Mouse (Mus musculus) erythroblast, embryonic 14.5 days (primary cell): Measurements from ENCODE around the gene Smim27. TPM values are rescaled to one million over a fixed set of nuclear protein-coding genes. Genes with fewer than 3 reads are reported as not detected.
A peak's percentile ranks its signal among the peaks of the same experiment; 100 is the strongest.

ENCODE experiments used
- H3K27me3 ChIP-seq: 2 replicates; pipeline ENCODE4 v1.6.1; 2012; ENCODE audit warnings: inconsistent platforms; ENCODE audit not compliant: control insufficient read depth
- H3K36me3 ChIP-seq: 2 replicates; pipeline ENCODE4 v1.6.1; 2012; ENCODE audit warnings: mild to moderate bottlenecking, inconsistent platforms; ENCODE audit not compliant: control insufficient read depth
- H3K4me1 ChIP-seq: 2 replicates; pipeline ENCODE4 v1.6.1; 2012; ENCODE audit warnings: inconsistent platforms; ENCODE audit not compliant: control insufficient read depth
- H3K4me3 ChIP-seq: replicated peaks from 2 replicates; pipeline ENCODE3; 2012; ENCODE audit warnings: moderate library complexity, mild to moderate bottlenecking, inconsistent platforms
- H3K9me3 ChIP-seq: 2 replicates; pipeline ENCODE4 v1.6.1; 2012; ENCODE audit warnings: low read length, inconsistent platforms, mixed read lengths; ENCODE audit not compliant: control insufficient read depth
- GATA1 ChIP-seq: IDR thresholded peaks from 2 replicates; pipeline ENCODE4 v1.6.1; 2012; ENCODE audit warnings: low read length, inconsistent platforms, mixed read lengths
- TAL1 ChIP-seq: IDR thresholded peaks from 3 replicates; pipeline ENCODE4 v1.6.1; 2012; ENCODE audit warnings: low read length, inconsistent platforms, mixed read lengths
- polyA plus RNA-seq: library from polyadenylated mRNA; stranded (reverse); fragments of >175 nt; gene quantifications from 2 replicates; pipeline ENCODE4 v1.2.3, GENCODE M21; 2012

The Smim27 gene
- polyA plus RNA-seq, 1 experiment, result 3.5 TPM

- Histone ChIP-seq H3K27me3 (peaks cover 5% of the 10 kb centered on the region), H3K4me1 (peaks cover 6% of the 10 kb centered on the region), H3K36me3 (no peaks in the 10 kb centered on the region), H3K9me3 (no peaks in the 10 kb centered on the region), H3K4me3 (no peak overlapping the region)
- TF ChIP-seq GATA1 (no peak), TAL1 (no peak)
These were observed 35.1 kb upstream of the Smim27 start for GRCm38 (mm10) chr4:40234256-40234655.

- Histone ChIP-seq H3K27me3 (peaks cover 5% of the 10 kb centered on the region), H3K4me1 (peaks cover 12% of the 10 kb centered on the region), H3K4me3 (no peak overlapping the region), H3K9me3 (no peaks in the 10 kb centered on the region), H3K36me3 (no peaks in the 10 kb centered on the region)
- TF ChIP-seq GATA1 (no peak), TAL1 (no peak)
These were observed 32.5 kb upstream of the Smim27 start for GRCm38 (mm10) chr4:40236829-40237228.

GRCm38 (mm10) chr4:40238483-40239408, 30.6 kb upstream of the Smim27 start:
- no peak for TF ChIP-seq GATA1
- TF ChIP-seq TAL1, result no peak
- Histone ChIP-seq H3K36me3 (no peaks in the 10 kb centered on the region), H3K9me3 (no peaks in the 10 kb centered on the region), H3K27me3 (peaks cover 5% of the 10 kb centered on the region), H3K4me3 (peak overlapping the region; percentile 63), H3K4me1 (peaks cover 12% of the 10 kb centered on the region)

- H3K36me3 ChIP-seq, result no peaks in the 10 kb centered on the region
- H3K27me3 ChIP-seq, result peaks cover 5% of the 10 kb centered on the region
- no peaks in the 10 kb centered on the region for H3K9me3 ChIP-seq
- H3K4me1 ChIP-seq, result peaks cover 12% of the 10 kb centered on the region
- peak within 1 kb of the TSS; percentile 63 for H3K4me3 ChIP-seq
- TF ChIP-seq TAL1, result no peak
- no peak for TF ChIP-seq GATA1
These were observed 29.7 kb upstream of the Smim27 start, which contains the start of gene Ddx58 for GRCm38 (mm10) chr4:40239409-40240271. TSS of gene Ddx58 (minus strand) at chr4:40239828.

GRCm38 (mm10) chr4:40240272-40240744, 29.1 kb upstream of the Smim27 start:
- Histone ChIP-seq H3K9me3 (no peaks in the 10 kb centered on the region), H3K27me3 (peaks cover 5% of the 10 kb centered on the region), H3K4me3 (peak overlapping the region; percentile 63), H3K4me1 (peaks cover 12% of the 10 kb centered on the region), H3K36me3 (no peaks in the 10 kb centered on the region)
- TF ChIP-seq GATA1 (no peak), TAL1 (no peak)

- Histone ChIP-seq H3K36me3 (no peaks in the 10 kb centered on the region), H3K4me3 (no peak overlapping the region)
These were observed 27.5 kb upstream of the Smim27 start for GRCm38 (mm10) chr4:40241928-40242327.

GRCm38 (mm10) chr4:40243006-40243405, 26.4 kb upstream of the Smim27 start:
- Histone ChIP-seq H3K9me3 (no peaks in the 10 kb centered on the region), H3K27me3 (peaks cover 5% of the 10 kb centered on the region), H3K36me3 (no peaks in the 10 kb centered on the region), H3K4me3 (no peak overlapping the region), H3K4me1 (peaks cover 12% of the 10 kb centered on the region)
- no peak for TF ChIP-seq GATA1
- no peak for TF ChIP-seq TAL1

More at GRCm38 (mm10) chr4:40241928-40242327, 27.5 kb upstream of the Smim27 start:
- Histone ChIP-seq H3K9me3 (no peaks in the 10 kb centered on the region), H3K4me1 (peaks cover 12% of the 10 kb centered on the region), H3K27me3 (peaks cover 5% of the 10 kb centered on the region)
- TF ChIP-seq TAL1 (no peak), GATA1 (no peak)

GRCm38 (mm10) chr4:40244035-40244434, 25.3 kb upstream of the Smim27 start:
- no peaks in the 10 kb centered on the region for H3K36me3 ChIP-seq
- H3K4me3 ChIP-seq, result no peak overlapping the region
- TF ChIP-seq GATA1 (no peak), TAL1 (no peak)

GRCm38 (mm10) chr4:40250984-40251383, 18.4 kb upstream of the Smim27 start:
- Histone ChIP-seq H3K27me3 (no peaks in the 10 kb centered on the region), H3K4me1 (no peaks in the 10 kb centered on the region), H3K36me3 (no peaks in the 10 kb centered on the region), H3K4me3 (no peak overlapping the region), H3K9me3 (no peaks in the 10 kb centered on the region)
- no peak for TF ChIP-seq TAL1
- no peak for TF ChIP-seq GATA1

More at GRCm38 (mm10) chr4:40244035-40244434, 25.3 kb upstream of the Smim27 start:
- no peaks in the 10 kb centered on the region for H3K9me3 ChIP-seq
- peaks cover 2% of the 10 kb centered on the region for H3K27me3 ChIP-seq
- peaks cover 8% of the 10 kb centered on the region for H3K4me1 ChIP-seq
